Mouse (Mus musculus) adipocyte (in vitro differentiated cells): Measurements from ENCODE around the gene Hrct1.

Source experiments
- DNase-seq: peaks from one replicate; pipeline ENCODE4 v3.0.0-alpha.2; 2016; ENCODE audit warnings: low spot score

Hrct1 gene

DNA sequence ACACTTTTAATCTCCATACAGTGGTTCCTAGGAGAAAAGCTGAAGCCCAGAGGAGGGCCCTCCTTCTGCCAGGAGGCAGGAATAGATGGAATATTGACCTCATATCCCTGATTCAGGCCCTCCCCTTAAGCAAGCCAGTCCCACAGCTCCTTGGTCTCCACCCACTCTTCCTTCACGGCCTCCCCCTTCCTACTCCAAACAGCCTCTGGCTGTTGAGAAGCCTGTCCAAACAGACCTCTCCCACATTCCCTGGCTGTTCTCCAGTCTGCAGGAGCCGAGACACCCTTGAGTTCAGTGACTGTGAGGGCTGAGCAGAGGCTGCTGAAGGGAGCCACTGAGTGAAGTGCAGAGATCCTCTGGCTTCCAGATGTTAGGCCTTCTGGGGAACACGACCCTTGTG lies at the start of gene Hrct1:
Hrct1 (plus strand) TSS at position 194 of the 400 bp plus-strand sequence.
- DNase-seq, result peak; percentile 97

DNA sequence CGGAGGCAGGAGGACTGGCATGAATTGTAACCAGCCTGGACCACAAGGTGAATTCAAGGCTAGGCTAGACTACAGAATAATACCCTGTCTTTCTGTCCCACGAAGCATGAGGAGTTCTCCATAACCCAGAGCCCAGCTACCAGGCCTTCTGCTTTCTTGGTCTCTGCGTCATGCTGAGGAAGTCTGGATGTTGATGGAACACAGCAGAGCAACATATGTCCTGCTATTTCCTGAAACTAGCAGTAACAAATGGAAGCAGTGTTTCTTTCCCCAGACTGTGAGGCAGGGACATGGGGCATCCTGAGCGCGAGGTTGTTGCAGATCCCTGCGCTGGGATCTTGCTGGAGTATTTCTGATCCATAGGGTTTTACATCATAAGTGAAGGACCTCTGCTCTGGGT lies 48.4 kb upstream of the Hrct1 start:
- DNase-seq, result no peak

DNA sequence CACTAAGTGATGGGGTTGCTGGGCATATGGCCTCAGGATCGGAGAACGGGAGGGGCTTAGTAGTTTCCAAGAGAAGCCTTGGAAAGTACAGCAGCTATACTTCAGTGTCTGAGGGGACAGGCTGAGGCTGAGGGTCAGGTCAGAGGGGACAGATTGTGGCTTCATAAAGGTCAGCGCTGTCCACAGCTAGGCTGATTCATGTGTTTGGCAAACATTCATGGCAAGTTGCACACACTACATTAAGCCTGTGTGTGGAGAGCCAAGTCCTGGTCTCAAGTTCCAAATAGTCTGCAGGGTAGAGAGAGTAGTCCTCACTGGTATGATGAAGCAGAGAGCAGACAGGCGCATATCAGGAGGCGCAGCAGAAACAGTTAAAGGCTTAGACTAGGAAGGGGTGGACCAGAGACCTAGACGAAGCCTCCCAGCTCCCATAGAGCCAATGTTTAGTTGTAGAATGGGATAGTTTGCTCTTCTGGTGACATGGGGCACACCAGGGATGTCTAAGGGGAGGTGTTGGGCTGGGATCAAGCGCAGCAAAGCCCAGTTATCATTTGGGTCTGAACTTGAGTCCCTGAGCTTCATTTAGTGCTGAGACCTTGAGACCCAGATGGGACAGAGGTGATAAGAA lies 47.5 kb upstream of the Hrct1 start:
- peak; percentile 79 for DNase-seq

DNA sequence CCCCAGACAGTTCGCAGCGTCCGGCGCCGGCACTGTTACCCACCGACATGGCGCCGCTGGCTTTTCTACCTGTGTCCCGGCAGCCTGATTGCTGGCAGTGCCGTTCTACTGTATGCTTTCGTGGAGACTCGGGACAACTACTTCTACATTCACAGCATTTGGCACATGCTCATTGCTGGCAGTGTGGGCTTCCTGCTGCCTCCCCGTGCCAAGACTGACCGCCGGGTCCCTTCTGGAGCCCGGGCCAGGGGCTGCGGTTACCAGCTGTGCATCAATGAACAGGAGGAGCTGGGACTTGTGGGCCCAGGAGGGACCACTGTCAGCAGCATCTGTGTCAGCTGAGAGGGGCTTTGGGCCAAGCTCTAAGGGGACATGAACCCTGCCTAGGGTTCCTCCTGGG lies 37.0 kb upstream of the Hrct1 start:
- no peak for DNase-seq

DNA sequence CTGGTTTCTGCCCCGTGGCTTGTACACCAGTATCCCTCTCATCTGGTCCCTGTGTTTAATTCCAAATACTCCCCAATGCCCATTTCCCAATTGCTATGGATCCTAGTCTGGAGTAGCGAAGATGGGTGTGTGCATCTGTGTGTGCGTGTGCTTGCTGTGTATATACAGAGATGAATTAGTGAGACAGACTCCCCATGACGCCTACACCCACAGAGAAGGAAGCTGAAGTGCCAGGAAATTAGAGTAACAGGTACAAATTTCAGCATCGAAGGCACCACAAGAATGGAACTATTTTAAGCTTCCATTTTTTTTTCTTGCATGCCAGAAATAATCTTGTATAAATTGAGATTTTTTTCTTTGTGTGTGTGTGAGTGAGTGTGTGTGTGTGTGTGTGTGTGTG lies 36.0 kb upstream of the Hrct1 start:
- DNase-seq, result no peak

DNA sequence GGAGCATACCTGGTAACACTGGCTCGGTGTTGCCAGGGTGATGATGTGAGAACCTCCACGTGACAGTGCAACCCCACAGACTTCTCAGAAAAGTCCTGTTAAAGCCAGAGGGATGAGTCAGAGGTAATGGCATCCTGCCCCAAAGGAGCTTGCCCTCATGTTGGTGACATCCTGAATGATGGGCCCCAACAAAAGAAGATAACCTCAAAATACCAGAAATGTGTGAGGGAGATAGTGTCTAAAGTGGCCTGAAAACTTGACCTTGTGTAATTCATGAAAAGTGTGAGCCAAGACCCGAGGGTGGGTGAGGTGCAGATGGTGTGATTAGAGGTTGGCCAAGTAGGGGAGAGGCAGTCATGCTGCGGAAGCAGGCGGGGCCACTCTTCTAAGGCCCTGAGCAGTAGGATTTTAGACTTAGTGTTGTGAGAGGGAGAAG lies 33.2 kb upstream of the Hrct1 start:
- peak; percentile 22 for DNase-seq

DNA sequence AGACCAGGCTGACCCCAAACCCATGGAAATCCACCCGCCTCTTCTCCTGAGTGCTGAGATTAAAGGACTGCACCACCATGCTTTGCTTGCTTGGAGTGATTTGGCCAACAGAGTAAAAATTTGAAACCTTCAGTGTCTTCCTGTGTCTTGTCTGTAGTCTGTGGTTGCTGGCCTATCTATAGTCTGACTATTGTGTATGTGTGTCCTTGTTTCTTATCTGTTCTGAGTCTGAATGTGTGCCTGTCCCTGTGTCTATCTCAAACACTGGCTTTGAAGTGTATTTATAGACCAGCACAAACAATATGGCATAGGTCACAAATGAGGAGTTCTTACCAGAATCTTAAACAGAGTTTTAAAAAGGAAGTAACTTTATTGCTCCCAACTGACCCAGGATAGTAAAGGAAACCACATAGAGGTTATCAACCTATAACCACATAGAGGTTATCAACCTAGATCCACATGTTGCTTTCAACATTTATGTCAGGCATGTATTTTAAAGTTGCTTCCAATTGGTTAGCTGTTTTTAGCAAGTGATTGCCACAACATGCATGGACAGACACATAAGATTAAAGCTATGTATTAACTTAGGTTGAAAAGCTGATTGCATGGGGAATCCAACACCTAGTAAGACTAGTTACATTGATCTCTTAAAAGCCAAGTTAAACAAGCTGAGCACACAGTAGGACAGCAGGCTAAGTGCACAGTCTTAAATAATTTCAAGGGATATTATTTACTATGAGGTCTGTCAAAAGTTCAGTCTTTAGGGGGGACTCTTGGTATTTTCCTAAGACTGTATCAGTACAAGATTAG lies 32.3 kb upstream of the Hrct1 start:
- DNase-seq, result no peak

DNA sequence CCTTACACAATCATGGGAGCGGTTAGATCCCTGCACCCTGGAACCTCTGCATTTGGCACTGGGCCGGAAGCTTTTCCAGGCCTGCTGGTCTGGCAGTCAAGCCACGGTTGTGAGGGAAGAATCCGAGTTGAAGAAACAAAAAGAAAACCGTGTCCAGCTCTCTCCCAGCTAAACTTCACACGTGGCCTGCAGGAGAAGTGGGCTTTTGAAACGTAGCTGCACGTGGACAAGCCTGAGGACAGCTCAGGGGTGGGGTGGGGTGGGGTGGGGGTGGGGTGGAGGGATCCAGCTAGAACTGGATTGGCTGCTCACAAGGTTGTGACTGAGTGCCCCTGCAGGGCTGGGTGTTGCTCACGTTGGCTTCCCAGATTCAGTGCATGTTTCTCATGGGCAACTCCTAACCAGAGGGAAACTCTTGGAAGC lies 31.7 kb upstream of the Hrct1 start:
- peak; percentile 18 for DNase-seq

DNA sequence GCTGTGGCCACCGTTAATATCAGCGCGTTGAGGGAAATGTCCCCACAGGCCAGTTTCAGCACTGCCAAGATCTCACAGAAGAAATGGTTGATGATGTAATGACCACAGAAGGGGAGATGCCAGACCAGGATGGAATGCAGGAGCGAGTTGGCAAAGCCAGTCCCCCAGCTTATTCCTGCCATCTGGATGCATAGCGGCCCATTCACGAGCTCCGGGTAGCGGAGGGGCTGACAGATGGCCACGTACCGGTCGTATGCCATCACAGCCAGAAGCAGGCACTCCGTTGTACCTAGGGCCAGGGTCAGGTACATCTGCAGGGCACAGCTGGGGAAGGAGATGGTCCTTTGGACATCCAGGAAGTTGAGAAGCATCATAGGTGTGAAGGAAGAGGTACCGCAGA lies 30.4 kb upstream of the Hrct1 start:
- DNase-seq, result no peak

DNA sequence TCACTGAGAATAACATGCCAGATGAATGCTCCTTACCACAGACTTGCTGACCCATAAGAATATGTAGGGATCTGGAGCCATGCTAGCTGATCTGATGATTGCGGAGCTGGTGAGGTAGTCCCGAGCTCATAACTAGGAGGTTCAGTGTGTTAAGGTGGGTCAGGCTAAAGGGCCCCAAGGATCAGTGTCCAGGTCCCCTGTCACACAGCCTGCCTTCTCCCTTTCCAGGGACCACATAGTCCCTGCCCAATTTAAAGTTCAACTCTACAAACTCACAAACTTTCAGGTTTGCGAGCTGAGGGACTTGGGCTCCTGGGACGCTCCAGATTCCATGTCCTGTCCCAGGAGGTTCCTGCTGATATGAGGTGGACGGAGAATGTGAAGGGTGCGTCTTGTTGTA lies 26.3 kb upstream of the Hrct1 start, which contains the start of gene Olfr70:
Olfr70 (minus strand) TSS at position 101 of the 400 bp plus-strand sequence.
- no peak for DNase-seq

DNA sequence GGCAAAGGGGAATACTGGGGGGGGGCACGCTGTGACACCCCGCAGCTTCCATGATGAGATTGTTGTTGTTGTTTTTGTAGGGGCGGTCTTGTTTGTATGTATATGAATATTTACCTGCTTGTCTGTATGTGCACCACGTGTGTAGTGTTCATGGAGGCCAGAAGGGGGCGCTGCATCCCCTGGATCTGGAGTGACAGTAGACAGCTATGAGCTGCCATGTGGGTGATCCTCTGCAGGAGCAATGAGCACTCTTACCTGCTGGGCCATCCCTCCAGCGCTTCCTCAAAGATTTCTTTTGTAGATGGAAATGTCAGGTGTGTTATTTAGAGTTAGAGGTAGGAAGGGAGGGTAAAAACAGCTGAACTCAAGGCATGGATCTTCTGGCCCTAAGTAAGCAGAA lies 23.5 kb upstream of the Hrct1 start:
- no peak for DNase-seq

DNA sequence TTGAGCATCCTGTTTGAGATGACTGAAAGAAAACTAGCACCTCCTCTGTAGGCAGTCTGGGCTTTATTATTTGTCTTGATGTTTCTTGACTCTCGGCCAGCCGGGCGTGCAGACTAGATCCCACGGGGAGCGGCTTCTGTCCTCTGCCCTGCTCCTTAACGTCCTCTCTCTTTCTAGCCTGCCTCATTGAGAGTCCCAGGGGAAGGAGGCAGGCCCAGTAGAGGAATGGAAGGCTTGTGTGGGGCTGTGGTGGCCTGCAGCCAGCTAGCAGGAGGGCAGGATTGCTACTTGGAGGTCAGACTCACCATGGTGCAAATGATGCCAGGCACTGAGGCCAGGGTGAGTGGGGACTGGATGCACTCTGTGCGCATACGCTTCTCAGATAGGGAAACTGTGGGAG lies 23.1 kb upstream of the Hrct1 start:
- peak; percentile 16 for DNase-seq

DNA sequence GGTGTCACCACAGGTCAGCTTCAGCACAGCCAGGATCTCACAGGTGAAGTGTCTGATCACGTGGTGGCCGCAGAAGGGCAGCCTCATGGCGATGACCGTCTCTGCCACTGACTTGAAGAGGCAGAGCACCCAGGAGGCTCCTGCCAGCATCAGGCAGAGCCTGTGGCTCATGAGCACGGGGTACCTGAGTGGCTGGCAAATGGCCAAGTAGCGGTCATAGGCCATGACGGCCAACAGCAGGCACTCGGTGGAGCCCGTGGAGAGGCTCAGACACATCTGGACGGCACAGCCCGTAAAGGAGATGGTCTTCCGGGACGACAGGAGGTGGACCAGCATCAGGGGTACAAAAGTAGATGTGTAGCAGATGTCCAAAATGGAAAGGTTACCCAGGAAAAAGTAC lies 21.0 kb upstream of the Hrct1 start:
- no peak for DNase-seq

DNA sequence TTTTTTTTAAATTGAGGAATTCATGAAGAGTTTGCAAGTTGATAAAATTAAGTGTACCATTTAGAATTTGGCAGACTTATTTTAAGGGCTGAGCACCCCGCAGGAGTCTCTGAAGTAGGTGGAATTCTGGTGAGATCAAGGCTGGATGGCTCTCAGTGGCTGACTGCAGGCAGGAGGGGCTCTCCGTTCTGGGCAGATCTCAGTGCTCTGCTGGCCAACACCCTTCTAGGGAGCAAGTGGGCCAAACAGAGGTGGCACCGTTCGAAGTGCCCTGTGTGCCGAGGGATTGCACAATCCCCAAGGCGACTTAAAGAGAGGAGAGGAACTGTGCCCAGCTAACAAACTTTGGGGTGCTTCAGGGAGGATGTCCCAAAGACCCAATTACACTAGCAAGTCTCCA lies 17.1 kb upstream of the Hrct1 start, which contains the start of gene Olfr71:
Olfr71 (minus strand) TSS at position 387 of the 400 bp plus-strand sequence.
- no peak for DNase-seq

DNA sequence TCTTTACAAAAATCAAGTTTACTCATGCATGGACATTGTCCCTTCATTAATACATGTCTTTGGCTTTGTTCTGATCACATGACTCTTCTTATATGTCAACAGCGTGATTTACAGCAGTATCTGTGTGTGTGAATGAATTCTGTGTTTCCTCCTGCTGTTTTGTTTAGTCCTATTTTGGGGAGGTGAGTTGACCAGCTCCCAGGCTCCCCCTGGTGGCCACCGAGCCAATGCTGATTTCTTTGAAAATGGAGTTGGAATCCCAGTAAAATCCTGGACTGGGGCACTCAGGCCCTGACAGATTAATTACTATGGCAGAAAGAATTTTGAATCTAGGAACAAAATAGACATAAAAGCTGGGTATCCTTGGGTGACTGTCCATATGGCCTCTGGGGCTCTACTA lies 15.2 kb upstream of the Hrct1 start:
- DNase-seq, result peak; percentile 81

DNA sequence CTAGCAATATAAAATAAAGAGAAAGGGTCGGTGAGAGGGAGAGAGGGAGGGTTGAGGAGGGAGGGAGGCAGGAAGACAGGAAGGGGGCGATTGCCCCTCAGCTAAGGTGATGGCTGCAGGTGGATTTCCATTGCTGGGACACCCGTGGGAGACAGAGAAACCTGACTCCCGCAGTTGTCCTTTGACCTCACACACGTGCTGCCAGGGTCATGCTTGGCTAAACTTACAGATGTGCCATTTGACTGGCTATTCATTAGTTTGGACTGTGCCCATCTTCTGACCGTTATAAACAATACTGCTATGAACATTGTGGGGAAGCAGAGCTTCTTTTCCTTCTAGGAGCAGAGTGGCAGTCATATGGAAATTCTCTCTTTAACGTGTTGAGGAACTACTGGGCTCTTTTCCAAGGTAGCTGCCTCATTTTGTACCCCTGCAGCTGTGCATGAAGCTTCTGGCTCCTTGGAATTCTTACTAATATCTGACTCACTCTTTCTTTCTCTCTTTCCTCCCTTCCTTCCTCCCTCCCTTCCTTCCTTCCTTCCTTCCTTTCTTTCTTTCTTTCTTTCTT lies 13.3 kb upstream of the Hrct1 start:
- no peak for DNase-seq

DNA sequence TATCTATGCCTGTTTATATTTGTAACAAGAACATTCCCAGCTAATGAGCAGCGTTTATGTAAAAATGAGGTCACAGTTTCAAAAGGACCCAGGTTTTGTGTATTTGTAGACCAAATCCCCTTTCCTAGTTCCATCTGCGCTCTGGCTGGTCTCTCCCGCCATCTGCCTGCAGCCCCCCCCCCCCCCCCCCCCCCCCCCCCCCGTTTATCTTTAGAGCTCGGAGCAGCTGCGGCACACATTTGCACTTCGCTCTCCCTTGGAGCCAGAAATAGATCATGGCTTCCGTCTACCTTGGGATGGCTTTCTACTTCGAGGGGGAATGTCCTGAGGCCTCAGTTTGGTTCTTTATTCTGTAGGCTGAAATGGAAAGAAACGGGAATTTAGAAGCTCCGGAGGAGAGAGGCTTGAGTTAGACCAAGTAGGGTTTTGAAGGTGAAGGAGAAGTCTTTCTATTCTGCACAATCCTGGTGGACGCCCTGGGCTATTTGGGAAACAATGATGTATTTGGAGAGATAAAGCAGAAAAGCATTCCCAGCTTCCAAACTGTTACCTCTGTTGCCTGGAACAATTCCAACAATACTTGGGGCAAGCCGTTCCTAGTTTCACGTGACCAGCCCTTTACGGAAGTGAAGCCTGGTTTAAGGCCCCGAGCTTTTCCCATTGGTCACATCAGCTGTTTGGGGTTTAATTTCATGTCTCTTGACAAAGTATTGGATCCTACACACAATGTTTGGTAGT lies 6.3 kb upstream of the Hrct1 start:
- no peak for DNase-seq

DNA sequence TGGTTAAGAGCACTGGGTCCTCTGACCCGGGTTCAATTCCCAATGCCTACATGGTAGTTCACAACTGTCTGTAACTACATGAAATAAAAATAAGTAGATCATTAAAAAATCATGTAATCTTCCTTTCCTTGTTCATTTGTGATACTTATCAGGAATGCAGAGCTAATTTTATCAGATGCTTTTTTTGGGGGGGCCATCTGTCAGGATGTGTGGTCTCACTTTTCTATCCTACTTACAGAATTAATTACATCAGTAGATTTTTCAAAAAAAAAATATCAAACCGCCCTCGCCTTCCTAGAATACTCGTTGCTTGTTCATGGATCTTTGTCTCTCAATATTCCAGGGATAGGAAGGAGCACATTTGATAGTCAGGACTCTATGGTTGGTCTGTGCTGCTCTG lies 4.8 kb upstream of the Hrct1 start:
- DNase-seq, result no peak

DNA sequence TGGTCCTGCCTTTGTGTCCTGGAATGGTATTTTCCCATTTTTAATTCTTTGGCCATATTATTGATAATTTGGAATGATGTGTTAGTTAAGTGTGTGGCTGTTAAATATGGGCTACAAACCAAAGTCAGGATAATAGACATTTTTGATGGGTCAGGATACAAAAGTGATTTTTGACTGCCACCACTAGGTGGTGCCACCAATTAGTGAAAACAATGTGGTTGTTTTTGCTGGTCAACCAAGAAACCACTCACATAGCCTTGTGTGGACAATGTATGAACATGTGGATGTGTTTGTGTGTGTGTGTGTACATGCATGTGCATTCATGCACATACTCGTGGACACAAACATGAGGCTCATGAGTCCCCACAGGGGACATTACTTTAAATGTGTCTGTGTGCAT lies 2.2 kb upstream of the Hrct1 start:
- peak; percentile 86 for DNase-seq

DNA sequence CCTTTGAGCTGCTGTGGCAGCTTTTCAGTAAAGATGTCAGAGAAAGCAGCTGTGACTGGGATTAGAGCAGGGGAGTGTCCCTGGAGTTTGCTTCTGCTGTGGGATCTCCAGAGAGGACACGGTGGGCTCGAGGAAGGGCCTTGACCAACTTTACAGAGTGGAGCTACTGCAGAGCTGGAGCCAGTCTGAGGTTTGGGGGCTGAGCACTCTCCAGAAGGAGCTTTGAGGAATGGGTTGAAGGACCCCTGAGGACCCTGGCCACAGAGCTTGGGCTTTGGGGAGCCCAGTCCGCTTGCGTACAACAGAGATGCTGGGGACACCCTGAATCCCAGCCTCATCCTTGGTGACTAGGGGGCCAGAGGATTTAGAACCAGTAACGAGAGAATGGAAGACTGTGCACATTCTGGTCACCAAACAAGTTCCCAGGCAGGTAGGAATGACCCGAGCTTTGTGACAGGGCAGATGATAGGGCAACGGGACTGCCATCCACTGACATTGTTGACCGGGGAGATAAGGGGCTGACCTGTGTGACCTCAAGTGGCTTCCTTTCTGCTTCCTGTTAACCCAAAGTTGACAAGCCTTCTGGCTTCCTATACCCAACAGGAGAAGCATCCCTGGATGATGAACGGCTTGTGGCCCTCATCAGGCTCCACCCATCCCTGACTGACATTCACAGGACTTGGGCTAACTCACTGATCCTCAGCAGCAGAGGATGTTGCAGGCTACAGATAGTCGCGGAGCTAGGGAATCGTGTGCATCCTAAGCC lies 577 bp upstream of the Hrct1 start:
- DNase-seq, result no peak

DNA sequence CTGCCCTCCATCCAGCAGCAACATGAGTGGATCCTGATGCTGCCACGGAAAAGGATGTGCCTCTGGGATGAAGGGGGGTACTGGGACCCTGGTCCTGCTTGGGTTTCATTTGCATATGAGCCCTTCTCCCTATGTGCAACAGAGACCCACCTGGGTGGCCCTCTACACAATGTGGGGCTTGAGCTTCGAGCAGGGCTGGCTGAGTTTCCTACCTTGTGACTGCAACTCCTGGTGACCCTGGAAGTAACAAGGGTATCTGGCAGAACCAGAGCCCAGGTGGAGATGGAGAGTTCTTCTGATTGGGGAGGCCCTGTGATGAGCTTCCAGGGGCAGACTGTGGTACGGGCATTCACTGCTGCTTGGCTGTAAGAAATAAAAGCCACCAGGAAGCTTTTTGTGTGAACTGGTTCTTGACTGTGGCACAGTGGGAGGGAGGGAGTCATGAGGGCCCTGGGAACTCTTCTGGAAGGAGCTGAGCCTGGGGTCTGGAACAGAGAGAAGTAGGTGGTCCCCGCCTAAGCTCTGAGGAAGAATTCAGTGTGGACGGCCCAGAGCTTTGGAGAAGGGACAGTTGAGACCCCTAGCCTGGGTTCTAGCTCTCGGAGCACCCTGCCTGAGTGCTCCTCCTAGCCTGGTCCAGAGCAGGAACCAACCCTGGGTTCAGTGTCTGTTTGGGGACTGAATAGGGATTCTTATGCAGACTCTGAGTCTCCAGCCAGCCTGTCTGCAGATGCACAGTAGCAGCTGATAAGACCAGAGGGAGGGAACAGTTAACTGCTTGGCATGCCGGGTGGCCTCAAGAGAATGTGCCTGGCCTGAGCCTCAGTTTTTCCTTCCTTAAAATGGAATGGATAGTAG lies 959 bp downstream of the Hrct1 start:
- DNase-seq, result peak; percentile 55
